Mouse (Mus musculus) adrenal gland, adult 2 months (tissue): ENCODE measurements around the gene Zfand2a. TPM values are rescaled to one million over a fixed set of nuclear protein-coding genes. Genes with fewer than 3 reads are reported as not detected.
A peak's percentile ranks its signal among the peaks of the same experiment; 100 is the strongest.

Experiments used
- DNase-seq: peaks from one replicate; pipeline ENCODE4 v3.0.0; 2021
- long read RNA-seq: library from polyadenylated mRNA; stranded (forward); transcript quantifications from one replicate; pipeline ENCODE4 v2.0.0, GENCODE M21; 2021
- polyA plus RNA-seq: library from polyadenylated mRNA; depleted of rRNA; stranded (reverse); fragments of >200 nt; gene quantifications from 2 replicates; pipeline ENCODE4 v1.2.3, GENCODE M21; 2012; rRNA removed
- total RNA-seq, 2 experiments: library from RNA; stranded (reverse); gene quantifications; 2 replicates each; pipeline ENCODE4 v1.2.3; 2021

Gene Zfand2a
- total RNA-seq (10 to 100 TPM; 27.5 to 44.8 TPM), polyA plus RNA-seq (11.5 and 14.8 TPM in 2 replicates)
- long read RNA-seq, transcript Zfand2a-202 (7 exons, 3,121 nt): major isoform, 6 of 17 reads
- long read RNA-seq, transcript Zfand2a-201 (7 exons, 3,169 nt): minor isoform, 5 of 17 reads
- long read RNA-seq, partial matches to known transcripts: 1 of 17 reads
- long read RNA-seq, other reads (novel, unspliced or antisense): 5 of 17 reads

GRCm38 (mm10) chr5:139484185-139484814 is at the start of gene Zfand2a:
Gene Zfand2a, minus strand, starts transcription at chr5:139484549.
- peak; percentile 99 for DNase-seq

GRCm38 (mm10) chr5:139528851-139529250 is 44.5 kb upstream of the Zfand2a start:
- DNase-seq: no peak

GRCm38 (mm10) chr5:139521987-139522386 is 37.6 kb upstream of the Zfand2a start:
- no peak for DNase-seq

GRCm38 (mm10) chr5:139520069-139520834 is 35.9 kb upstream of the Zfand2a start:
- DNase-seq: no peak

- DNase-seq: no peak
These were observed 31.9 kb upstream of the Zfand2a start for GRCm38 (mm10) chr5:139516281-139516680.

- DNase-seq: no peak
These were observed 27.9 kb upstream of the Zfand2a start for GRCm38 (mm10) chr5:139512201-139512600.

- DNase-seq: no peak
These were observed 26.5 kb upstream of the Zfand2a start for GRCm38 (mm10) chr5:139510682-139511366.

- DNase-seq: no peak
These were observed 21.9 kb upstream of the Zfand2a start for GRCm38 (mm10) chr5:139506207-139506606.

GRCm38 (mm10) chr5:139505073-139505606 is 20.8 kb upstream of the Zfand2a start:
- DNase-seq: peak; percentile 78

GRCm38 (mm10) chr5:139502281-139502680 is 17.9 kb upstream of the Zfand2a start:
- no peak for DNase-seq

GRCm38 (mm10) chr5:139498791-139499190 is 14.4 kb upstream of the Zfand2a start:
- no peak for DNase-seq

GRCm38 (mm10) chr5:139496939-139497338 is 12.6 kb upstream of the Zfand2a start:
- no peak for DNase-seq

- no peak for DNase-seq
These were observed 10.8 kb upstream of the Zfand2a start for GRCm38 (mm10) chr5:139495019-139495669.

- DNase-seq: no peak
These were observed 9.3 kb upstream of the Zfand2a start for GRCm38 (mm10) chr5:139493690-139494089.

- no peak for DNase-seq
These were observed 7.0 kb upstream of the Zfand2a start for GRCm38 (mm10) chr5:139491348-139491747.

- DNase-seq: no peak
These were observed 5.8 kb upstream of the Zfand2a start for GRCm38 (mm10) chr5:139490131-139490530.

GRCm38 (mm10) chr5:139483171-139483848 is 1.0 kb downstream of the Zfand2a start:
- DNase-seq: no peak

- DNase-seq: no peak
These were observed 3.9 kb downstream of the Zfand2a start for GRCm38 (mm10) chr5:139480406-139480805.

- DNase-seq: peak; percentile 25
These were observed 5.3 kb downstream of the Zfand2a start for GRCm38 (mm10) chr5:139479088-139479487.

GRCm38 (mm10) chr5:139474741-139475140 is 9.6 kb downstream of the Zfand2a start:
- no peak for DNase-seq

GRCm38 (mm10) chr5:139467998-139468397 is 16.4 kb downstream of the Zfand2a start:
- peak; percentile 75 for DNase-seq
